Comparison of ENCODE assay signal across 34 mouse cellular contexts in the genomic region with DNA sequence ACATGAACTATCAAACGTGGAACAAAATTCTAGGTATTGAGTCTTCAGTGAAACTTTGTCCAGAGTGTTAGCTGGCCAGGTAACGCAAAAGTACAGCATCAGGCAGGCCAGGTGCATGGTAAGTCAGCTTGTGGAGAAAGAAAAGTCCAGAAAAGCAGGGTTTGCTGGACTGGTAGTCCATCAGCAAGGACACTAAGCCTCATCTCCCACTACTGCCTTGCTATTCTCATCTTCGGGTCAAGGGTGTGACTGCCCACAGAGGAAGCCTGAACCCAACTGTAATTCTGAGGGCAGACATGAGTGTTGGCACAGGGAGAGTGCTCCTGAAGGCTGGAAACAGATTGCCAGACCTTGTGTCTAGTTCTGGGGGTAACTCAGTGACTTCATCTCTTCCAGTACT.
"Had no signal": no experiment of that assay in that cellular context is flagged by ENCODE, and none has a peak within 500 bp of the region (broad histone marks: within the 10 kb centered on the region; RNA-seq: fewer than 3 reads in every experiment).

No protein-coding gene starts in this region.

- DNase-seq: heart, postnatal 10 days; heart, postnatal 14 days; heart, postnatal 4 days; kidney, adult 11 months; kidney, adult 18-20 months; kidney, adult 2 months; kidney, adult 8-10 months; kidney, adult 9 months; kidney, postnatal 10 days; kidney, postnatal 14 days; kidney, postnatal 25 days; kidney, postnatal 36 days; kidney, postnatal 4 days; layer of hippocampus, adult 9-11 months; layer of hippocampus, postnatal 36 days had no signal

- H3K4me2 ChIP-seq: heart, embryonic 11.5 days; heart, embryonic 12.5 days; heart, embryonic 13.5 days; heart, embryonic 15.5 days; hindbrain, embryonic 12.5 days; hindbrain, embryonic 13.5 days; hindbrain, embryonic 14.5 days; hindbrain, embryonic 15.5 days; intestine, embryonic 15.5 days; kidney, embryonic 15.5 days had no signal

- ATAC-seq: hindbrain, embryonic 16.5 days; hindbrain, postnatal 0 days; inflammation-experienced regulatory T-cells, adult 6 months; intestine, embryonic 15.5 days; intestine, embryonic 16.5 days; intestine, postnatal 0 days had no signal

- H3K27me3 ChIP-seq: hindbrain, embryonic 12.5 days; hindbrain, embryonic 13.5 days; hindbrain, embryonic 15.5 days; intestine, embryonic 15.5 days; kidney, embryonic 15.5 days had no signal

- H3K4me1 ChIP-seq: hindbrain, embryonic 13.5 days had no signal

- H3K4me3 ChIP-seq: heart, embryonic 12.5 days; heart, embryonic 13.5 days; heart, embryonic 15.5 days; hindbrain, embryonic 10.5 days; hindbrain, embryonic 12.5 days; hindbrain, embryonic 13.5 days; hindbrain, embryonic 15.5 days; intestine, embryonic 15.5 days; kidney, embryonic 15.5 days; layer of hippocampus, adult 2 months; left cerebral cortex, adult 2 months had no signal

- H3K27ac ChIP-seq: heart, embryonic 13.5 days; heart, embryonic 15.5 days; hindbrain, embryonic 10.5 days; hindbrain, embryonic 12.5 days; hindbrain, embryonic 13.5 days; hindbrain, embryonic 14.5 days; hindbrain, embryonic 15.5 days; hindbrain, postnatal 0 days; intestine, embryonic 15.5 days; kidney, embryonic 15.5 days; kidney, postnatal 0 days; layer of hippocampus, adult 2 months; left cerebral cortex, adult 2 months had no signal

- H3K9me3 ChIP-seq: heart, embryonic 12.5 days; heart, embryonic 13.5 days; heart, embryonic 15.5 days; hindbrain, embryonic 10.5 days; hindbrain, embryonic 12.5 days; hindbrain, embryonic 13.5 days; hindbrain, embryonic 15.5 days; intestine, embryonic 15.5 days; kidney, embryonic 15.5 days had no signal

- H3K36me3 ChIP-seq: heart, embryonic 12.5 days; heart, embryonic 13.5 days; heart, embryonic 15.5 days; hindbrain, embryonic 10.5 days; hindbrain, embryonic 12.5 days; hindbrain, embryonic 13.5 days; hindbrain, embryonic 15.5 days; intestine, embryonic 15.5 days; kidney, embryonic 15.5 days had no signal

- H3K9ac ChIP-seq: heart, embryonic 12.5 days; heart, embryonic 13.5 days; heart, embryonic 15.5 days; hindbrain, embryonic 12.5 days; hindbrain, embryonic 13.5 days; hindbrain, embryonic 14.5 days; hindbrain, embryonic 15.5 days; intestine, embryonic 15.5 days; kidney, embryonic 15.5 days had no signal
